Mouse (Mus musculus) E14TG2a.4 (cell line): ENCODE results near the gene Ern1.

ENCODE experiments used
- CTCF ChIP-seq: conservative IDR thresholded peaks from 2 replicates; pipeline ENCODE4 v1.5.1; 2014; ENCODE audit warnings: low read length
- NANOG ChIP-seq: IDR thresholded peaks from 2 replicates; pipeline ENCODE4 v1.6.1; 2014; ENCODE audit warnings: borderline replicate concordance, low read length, mixed read lengths

DNA sequence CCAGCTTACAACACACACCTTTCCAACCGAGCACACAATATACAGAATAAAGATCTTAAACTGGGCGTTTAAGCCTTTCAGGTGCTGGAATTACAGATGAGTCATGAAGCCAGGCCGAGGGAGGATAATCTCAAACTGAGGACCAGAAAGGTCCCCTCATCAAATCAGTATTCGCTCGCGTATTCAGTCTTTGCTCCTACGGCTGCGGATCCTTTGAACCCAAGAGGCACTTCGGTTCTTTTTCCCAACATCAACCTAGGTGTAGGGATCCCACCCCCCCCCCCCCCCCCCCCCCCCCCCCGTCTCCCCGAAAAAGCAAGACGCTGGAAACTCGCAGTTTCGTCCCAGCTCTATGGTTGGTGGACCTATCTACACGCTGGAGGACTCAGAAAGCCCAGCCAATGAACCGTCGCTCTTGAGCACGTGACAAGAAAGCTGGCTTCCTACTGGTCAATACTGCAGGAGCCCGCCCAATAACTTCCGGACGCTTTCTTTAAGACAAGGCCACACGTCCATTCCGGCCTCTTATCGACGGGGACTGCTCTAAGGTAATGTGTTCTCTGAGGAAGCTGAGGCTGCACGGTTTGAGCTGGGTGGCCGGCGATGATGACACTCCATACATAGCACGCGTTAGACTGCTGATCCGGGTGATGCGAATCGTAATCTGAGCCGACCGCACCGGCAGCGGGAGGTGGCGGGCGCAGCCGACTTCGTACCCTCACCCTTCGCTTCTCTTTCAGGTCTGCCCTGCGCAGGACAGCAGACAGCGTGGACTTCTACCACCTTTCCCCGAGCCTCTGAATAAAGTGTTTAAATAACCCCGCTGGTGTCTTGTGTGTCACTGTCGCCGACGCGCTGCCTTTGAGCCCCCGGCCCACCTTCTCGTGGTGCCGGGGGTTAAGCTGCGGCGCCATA is 13.0 kb upstream of the Ern1 start:
- TF ChIP-seq CTCF = no peak
- no peak for TF ChIP-seq NANOG
